Mouse (Mus musculus) neural tube, embryonic 12.5 days (tissue): ENCODE measurements around the gene Gm28048. TPM values are rescaled to one million over a fixed set of nuclear protein-coding genes. Genes with fewer than 3 reads are reported as not detected.

Experiments used
- ATAC-seq: fragments of 200-750 bp; cut with Nextera tagmentation; 2 replicates; pipeline ENCODE4 v1.8.0; 2017; ENCODE audit warnings: low read depth, mild to moderate bottlenecking, moderate TSS enrichment, moderate library complexity; ENCODE audit not compliant: low FRiP score
- H3K27ac ChIP-seq: fragments of 300-500 bp; sonication (generic); 2 replicates; pipeline ENCODE4 v1.5.1; 2016
- H3K27me3 ChIP-seq: fragments of 300-500 bp; sonication (generic); replicated peaks from 2 replicates; pipeline ENCODE4 v1.6.1; 2016; ENCODE audit warnings: mild to moderate bottlenecking
- H3K36me3 ChIP-seq: fragments of 300-500 bp; sonication (generic); 2 replicates; pipeline ENCODE4 v1.6.1; 2016; ENCODE audit warnings: mild to moderate bottlenecking
- H3K4me1 ChIP-seq: fragments of 300-500 bp; sonication (generic); 2 replicates; pipeline ENCODE4 v1.6.1; 2016
- H3K4me2 ChIP-seq: fragments of 300-500 bp; sonication (generic); replicated peaks from 2 replicates; pipeline ENCODE4 v1.6.1; 2016; ENCODE audit warnings: mild to moderate bottlenecking
- H3K4me3 ChIP-seq: fragments of 300-500 bp; sonication (generic); 2 replicates; pipeline ENCODE4 v1.5.1; 2016
- H3K9ac ChIP-seq: fragments of 300-500 bp; sonication (generic); 2 replicates; pipeline ENCODE4 v1.6.1; 2016; ENCODE audit warnings: mild to moderate bottlenecking
- H3K9me3 ChIP-seq: fragments of 300-500 bp; sonication (generic); 2 replicates; pipeline ENCODE4 v1.6.1; 2016; ENCODE audit warnings: mild to moderate bottlenecking
- WGBS: fragments of 180-500 bp; shearing (Covaris S2); methylation state at CpG from one replicate; pipeline ENCODE4 v1.1.7; 2016; 5-methylcytosine and 5-hydroxymethylcytosine counted together
- polyA plus RNA-seq: library from polyadenylated mRNA; unstranded; fragments of >200 nt; fragmentation: Nextera tagmentation; extraction: Ambion mirVana; gene quantifications from 2 replicates; pipeline ENCODE4 v1.2.1, GENCODE M21; 2016

Gene Gm28048
- polyA plus RNA-seq, 1 experiment from 2014 or later, result 6.2 TPM

GRCm38 (mm10) chr11:22932167-22932566 is 49.7 kb downstream of the Gm28048 start:
- no peak overlapping the region for H3K4me3 ChIP-seq
- H3K27me3 ChIP-seq, result no peaks in the 10 kb centered on the region
- 0 out of 2 replicates have a peak, but pooled peaks cover 6% of the 10 kb centered on the region for H3K4me1 ChIP-seq
- no peak for ATAC-seq
- no peak overlapping the region for H3K9ac ChIP-seq
- H3K4me2 ChIP-seq, result no peak overlapping the region
- H3K36me3 ChIP-seq, result 0 out of 2 replicates have a peak, but pooled peaks cover 2% of the 10 kb centered on the region
- H3K9me3 ChIP-seq, result no peaks in the 10 kb centered on the region
- no peak overlapping the region for H3K27ac ChIP-seq

GRCm38 (mm10) chr11:22931320-22931905 is 50.5 kb downstream of the Gm28048 start:
- H3K4me1 ChIP-seq, result 0 out of 2 replicates have a peak, but pooled peaks cover 6% of the 10 kb centered on the region
- ATAC-seq, result no peak
- H3K36me3 ChIP-seq, result 0 out of 2 replicates have a peak, but pooled peaks cover 2% of the 10 kb centered on the region
- WGBS, result 98% methylated on average over 2 of the region's 2 CpGs
- no peaks in the 10 kb centered on the region for H3K27me3 ChIP-seq
- H3K9me3 ChIP-seq, result no peaks in the 10 kb centered on the region
- no peak overlapping the region for H3K27ac ChIP-seq
- no peak overlapping the region for H3K9ac ChIP-seq
- no peak overlapping the region for H3K4me3 ChIP-seq
- no peak overlapping the region for H3K4me2 ChIP-seq

GRCm38 (mm10) chr11:22930129-22930528 is 51.8 kb downstream of the Gm28048 start:
- Histone ChIP-seq H3K27me3 (no peaks in the 10 kb centered on the region), H3K4me1 (0 out of 2 replicates have a peak, but pooled peaks cover 6% of the 10 kb centered on the region), H3K36me3 (0 out of 2 replicates have a peak, but pooled peaks cover 2% of the 10 kb centered on the region), H3K9ac (no peak overlapping the region), H3K4me2 (no peak overlapping the region), H3K9me3 (no peaks in the 10 kb centered on the region), H3K27ac (no peak overlapping the region), H3K4me3 (no peak overlapping the region)
- ATAC-seq, result no peak
- WGBS, result 74% methylated on average over 2 of the region's 2 CpGs

- Histone ChIP-seq H3K4me2 (no peak overlapping the region), H3K9ac (no peak overlapping the region), H3K27me3 (no peaks in the 10 kb centered on the region), H3K4me1 (no peaks in the 10 kb centered on the region), H3K9me3 (no peaks in the 10 kb centered on the region), H3K27ac (no peak overlapping the region), H3K36me3 (0 out of 2 replicates have a peak, but pooled peaks cover 2% of the 10 kb centered on the region), H3K4me3 (no peak overlapping the region)
- 84% methylated on average over 8 of the region's 8 CpGs for WGBS
- ATAC-seq, result no peak
Measured at GRCm38 (mm10) chr11:22928586-22929169, 53.2 kb downstream of the Gm28048 start.

GRCm38 (mm10) chr11:22923606-22924005 is 58.3 kb downstream of the Gm28048 start:
- no peak overlapping the region for H3K4me3 ChIP-seq
- H3K4me1 ChIP-seq, result no peaks in the 10 kb centered on the region
- WGBS, result 81% methylated on average over 2 of the region's 2 CpGs
- no peaks in the 10 kb centered on the region for H3K36me3 ChIP-seq
- no peak for ATAC-seq
- H3K9ac ChIP-seq, result no peak overlapping the region
- H3K9me3 ChIP-seq, result no peaks in the 10 kb centered on the region
- H3K27ac ChIP-seq, result no peak overlapping the region
- H3K27me3 ChIP-seq, result no peaks in the 10 kb centered on the region
- no peak overlapping the region for H3K4me2 ChIP-seq

- Histone ChIP-seq H3K9ac (no peak overlapping the region), H3K4me3 (no peak overlapping the region), H3K9me3 (no peaks in the 10 kb centered on the region), H3K4me2 (no peak overlapping the region), H3K4me1 (no peaks in the 10 kb centered on the region), H3K27ac (no peak overlapping the region), H3K36me3 (no peaks in the 10 kb centered on the region), H3K27me3 (no peaks in the 10 kb centered on the region)
- ATAC-seq, result no peak
- WGBS, result 82% methylated on average over 2 of the region's 2 CpGs
Measured at GRCm38 (mm10) chr11:22922546-22922945, 59.3 kb downstream of the Gm28048 start.

GRCm38 (mm10) chr11:22919336-22919735 is 62.6 kb downstream of the Gm28048 start:
- Histone ChIP-seq H3K9me3 (no peaks in the 10 kb centered on the region), H3K4me2 (no peak overlapping the region), H3K27ac (no peak overlapping the region), H3K36me3 (no peaks in the 10 kb centered on the region), H3K27me3 (no peaks in the 10 kb centered on the region), H3K9ac (no peak overlapping the region), H3K4me1 (no peaks in the 10 kb centered on the region), H3K4me3 (no peak overlapping the region)
- ATAC-seq, result no peak
- WGBS, result 94% methylated on average over 2 of the region's 2 CpGs

GRCm38 (mm10) chr11:22917786-22918185 is 64.1 kb downstream of the Gm28048 start:
- no peaks in the 10 kb centered on the region for H3K9me3 ChIP-seq
- H3K4me1 ChIP-seq, result no peaks in the 10 kb centered on the region
- no peak overlapping the region for H3K27ac ChIP-seq
- H3K4me2 ChIP-seq, result no peak overlapping the region
- no peaks in the 10 kb centered on the region for H3K36me3 ChIP-seq
- no peak overlapping the region for H3K4me3 ChIP-seq
- ATAC-seq, result no peak
- 84% methylated on average over 7 of the region's 7 CpGs for WGBS
- H3K27me3 ChIP-seq, result no peaks in the 10 kb centered on the region
- H3K9ac ChIP-seq, result no peak overlapping the region

GRCm38 (mm10) chr11:22913744-22914143 is 68.1 kb downstream of the Gm28048 start:
- 90% methylated on average over 4 of the region's 4 CpGs for WGBS
- H3K4me1 ChIP-seq, result no peaks in the 10 kb centered on the region
- no peak for ATAC-seq
- H3K4me2 ChIP-seq, result no peak overlapping the region
- no peaks in the 10 kb centered on the region for H3K9me3 ChIP-seq
- no peaks in the 10 kb centered on the region for H3K27me3 ChIP-seq
- H3K36me3 ChIP-seq, result no peaks in the 10 kb centered on the region
- H3K9ac ChIP-seq, result no peak overlapping the region
- no peak overlapping the region for H3K4me3 ChIP-seq
- no peak overlapping the region for H3K27ac ChIP-seq

GRCm38 (mm10) chr11:22911831-22912230 is 70.1 kb downstream of the Gm28048 start:
- Histone ChIP-seq H3K4me1 (no peaks in the 10 kb centered on the region), H3K4me2 (no peak overlapping the region), H3K27me3 (no peaks in the 10 kb centered on the region), H3K9me3 (no peaks in the 10 kb centered on the region), H3K27ac (no peak overlapping the region), H3K9ac (no peak overlapping the region), H3K4me3 (no peak overlapping the region), H3K36me3 (no peaks in the 10 kb centered on the region)
- WGBS, result 98% methylated on average over 7 of the region's 7 CpGs
- no peak for ATAC-seq

- no peaks in the 10 kb centered on the region for H3K9me3 ChIP-seq
- no peak overlapping the region for H3K4me3 ChIP-seq
- no peak overlapping the region for H3K27ac ChIP-seq
- no peak overlapping the region for H3K4me2 ChIP-seq
- no peak overlapping the region for H3K9ac ChIP-seq
- H3K4me1 ChIP-seq, result no peaks in the 10 kb centered on the region
- H3K36me3 ChIP-seq, result no peaks in the 10 kb centered on the region
- H3K27me3 ChIP-seq, result no peaks in the 10 kb centered on the region
- no peak for ATAC-seq
Measured at GRCm38 (mm10) chr11:22906453-22906865, 75.4 kb downstream of the Gm28048 start.

- Histone ChIP-seq H3K36me3 (no peaks in the 10 kb centered on the region), H3K4me2 (no peak overlapping the region), H3K9ac (no peak overlapping the region), H3K27ac (no peak overlapping the region), H3K27me3 (no peaks in the 10 kb centered on the region), H3K4me3 (no peak overlapping the region), H3K4me1 (no peaks in the 10 kb centered on the region), H3K9me3 (no peaks in the 10 kb centered on the region)
- 96% methylated on average over 2 of the region's 2 CpGs for WGBS
- no peak for ATAC-seq
Measured at GRCm38 (mm10) chr11:22902923-22903322, 79.0 kb downstream of the Gm28048 start.

GRCm38 (mm10) chr11:22900041-22900440 is 81.8 kb downstream of the Gm28048 start:
- H3K36me3 ChIP-seq, result no peaks in the 10 kb centered on the region
- H3K4me3 ChIP-seq, result no peak overlapping the region
- WGBS, result 84% methylated on average over 3 of the region's 3 CpGs
- no peak overlapping the region for H3K4me2 ChIP-seq
- H3K27me3 ChIP-seq, result no peaks in the 10 kb centered on the region
- H3K9ac ChIP-seq, result no peak overlapping the region
- no peak overlapping the region for H3K27ac ChIP-seq
- ATAC-seq, result no peak
- no peaks in the 10 kb centered on the region for H3K9me3 ChIP-seq
- no peaks in the 10 kb centered on the region for H3K4me1 ChIP-seq
